Mouse (Mus musculus) lung, adult 10 weeks (tissue): ENCODE measurements around the gene Hist1h2be. TPM values are rescaled to one million over a fixed set of nuclear protein-coding genes. Genes with fewer than 3 reads are reported as not detected.

Experiments used
- polyA plus RNA-seq: library from polyadenylated mRNA; stranded (reverse); fragments of 350-450 nt; fragmentation: Illumina TruSeq; extraction: RNeasy Lipid Tissue Mini Kit (QIAGEN cat#74804); gene quantifications from one replicate; pipeline ENCODE4 v1.2.3, GENCODE M21; 2014; ENCODE audit warnings: low read depth, low replicate concordance; ENCODE audit not compliant: insufficient read depth

The Hist1h2be gene
- 2.7 TPM for polyA plus RNA-seq

DNA sequence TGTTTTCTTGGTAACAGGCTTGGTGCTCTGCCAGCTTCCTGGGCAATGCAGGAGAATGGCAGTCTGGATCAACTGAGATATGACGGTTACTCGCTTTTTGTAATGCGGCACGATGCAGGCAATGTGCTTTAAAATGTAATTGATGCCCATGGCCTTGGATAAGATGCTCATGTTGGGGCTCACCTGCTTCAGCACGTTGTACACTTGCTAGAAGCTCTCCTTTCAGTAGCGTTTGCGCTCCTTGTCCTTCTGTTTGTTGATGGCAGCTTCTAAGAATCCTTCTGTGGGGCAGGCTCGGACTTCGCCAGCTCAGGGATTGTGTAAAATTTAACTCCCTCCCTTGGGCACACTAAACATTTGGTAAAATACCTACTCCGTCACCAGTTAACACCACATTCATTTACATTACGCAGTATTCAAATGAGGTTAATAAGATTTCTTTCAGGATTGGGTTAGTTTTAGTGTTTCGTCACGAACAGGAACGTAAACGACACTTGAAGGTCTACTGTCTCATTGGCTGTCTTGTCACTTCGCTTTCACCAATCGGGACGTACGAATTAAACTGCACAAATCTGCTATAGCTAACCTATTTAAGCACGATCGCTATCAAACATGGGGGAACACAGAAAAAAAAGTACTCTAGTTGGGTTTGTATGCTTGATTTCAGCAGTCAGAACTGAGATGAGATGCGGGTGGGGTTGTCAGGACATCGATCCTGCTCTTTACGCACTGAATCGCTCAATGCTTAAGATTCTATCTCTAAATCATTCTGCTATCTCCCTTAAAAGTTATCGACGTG is at the start of gene Hist1h2be:
TSS of gene Hist1h2be (minus strand) at position 392 of the 799 bp plus-strand sequence.

GRCm38 (mm10) chr13:23622175-23622671 is 1.3 kb upstream of the Hist1h2be start, which contains the start of gene Hist1h1e:
TSS of gene Hist1h1e (minus strand) at chr13:23622558.

DNA sequence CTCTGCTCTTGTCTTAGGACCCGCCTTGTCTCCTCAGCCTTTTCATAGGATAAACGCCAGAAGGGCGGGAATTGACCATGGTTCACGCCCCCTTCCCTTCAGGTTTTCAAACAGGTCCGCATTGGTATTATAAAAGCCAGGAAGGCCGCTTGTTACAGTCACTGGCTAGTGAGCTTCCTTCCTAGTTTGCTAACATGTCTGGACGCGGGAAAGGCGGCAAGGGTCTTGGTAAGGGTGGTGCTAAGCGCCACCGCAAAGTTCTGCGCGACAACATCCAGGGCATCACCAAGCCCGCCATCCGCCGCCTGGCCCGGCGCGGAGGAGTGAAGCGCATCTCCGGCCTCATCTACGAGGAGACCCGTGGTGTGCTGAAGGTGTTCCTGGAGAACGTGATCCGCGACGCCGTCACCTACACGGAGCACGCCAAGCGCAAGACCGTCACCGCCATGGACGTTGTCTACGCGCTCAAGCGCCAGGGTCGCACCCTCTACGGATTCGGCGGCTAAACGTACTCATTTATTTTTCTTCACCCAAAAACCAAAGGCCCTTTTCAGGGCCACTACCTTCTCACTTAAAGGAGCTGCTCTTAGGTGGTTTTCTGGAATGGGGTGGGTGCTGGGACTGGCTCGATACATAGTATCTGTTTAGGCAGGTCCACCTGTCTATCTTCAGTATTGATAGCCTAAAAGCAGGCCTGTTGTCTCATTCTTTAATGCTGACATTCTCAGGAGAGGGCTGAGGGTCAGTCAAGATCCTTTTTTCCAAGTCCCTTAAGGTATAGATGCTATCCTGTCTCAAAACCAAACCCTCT is 39.3 kb downstream of the Hist1h2be start, which contains the start of gene Hist1h4d:
TSS of gene Hist1h4d (plus strand) at position 191 of the 811 bp plus-strand sequence.

GRCm38 (mm10) chr13:23575271-23575851 is 45.6 kb downstream of the Hist1h2be start, which contains the start of gene Hist1h3d:
TSS of gene Hist1h3d (plus strand) at chr13:23575763.

DNA sequence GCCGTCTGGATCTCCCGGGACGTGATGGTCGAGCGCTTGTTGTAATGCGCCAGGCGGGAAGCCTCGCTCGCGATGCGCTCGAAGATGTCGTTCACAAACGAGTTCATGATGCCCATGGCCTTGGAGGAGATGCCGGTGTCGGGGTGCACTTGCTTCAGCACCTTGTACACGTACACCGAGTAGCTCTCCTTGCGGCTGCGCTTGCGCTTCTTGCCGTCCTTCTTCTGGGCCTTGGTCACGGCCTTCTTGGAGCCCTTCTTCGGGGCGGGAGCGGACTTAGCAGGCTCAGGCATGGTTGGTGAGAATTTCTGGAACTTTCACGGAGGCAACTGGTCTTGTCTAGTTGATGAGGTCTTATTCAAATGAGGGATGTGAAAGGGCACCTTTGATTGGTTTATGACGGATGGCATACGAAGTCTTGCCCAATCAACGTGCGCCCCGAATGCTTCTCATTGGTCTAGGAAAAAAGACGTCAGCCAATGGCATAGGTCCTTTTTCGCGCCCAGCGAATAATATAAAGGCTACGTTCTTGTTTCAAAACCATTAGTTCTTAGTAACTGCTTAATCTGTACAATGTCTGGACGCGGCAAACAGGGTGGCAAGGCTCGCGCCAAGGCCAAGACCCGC is 46.9 kb downstream of the Hist1h2be start, which contains the start of the genes Hist1h2bf and Hist1h2ad:
TSS of gene Hist1h2bf (minus strand) at position 299 of the 627 bp plus-strand sequence.
TSS of gene Hist1h2ad (plus strand) at position 484 of the 627 bp plus-strand sequence.

DNA sequence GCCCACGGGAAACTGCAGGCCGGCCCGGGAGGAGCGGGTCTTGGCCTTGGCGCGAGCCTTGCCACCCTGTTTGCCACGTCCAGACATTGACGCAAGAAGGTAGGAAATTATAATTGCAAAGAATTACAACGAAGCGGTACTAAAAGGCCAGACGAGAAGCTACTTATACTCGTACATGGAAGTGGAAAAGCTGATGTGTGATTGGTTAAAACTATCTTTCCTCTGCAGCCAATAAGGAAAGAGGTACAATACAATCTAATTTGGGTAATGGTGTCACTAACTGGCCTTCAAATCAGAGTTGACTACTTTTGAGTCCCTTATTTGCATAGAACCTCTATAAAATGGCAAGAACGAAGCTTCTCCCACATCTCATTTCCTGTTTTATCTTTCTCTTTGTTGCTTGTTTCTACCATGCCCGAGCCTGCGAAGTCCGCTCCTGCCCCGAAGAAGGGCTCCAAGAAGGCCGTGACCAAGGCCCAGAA is 49.9 kb downstream of the Hist1h2be start, which contains the start of the genes Hist1h2ae and Hist1h2bg:
TSS of gene Hist1h2ae (minus strand) at position 199 of the 482 bp plus-strand sequence.
TSS of gene Hist1h2bg (plus strand) at position 375 of the 482 bp plus-strand sequence.

DNA sequence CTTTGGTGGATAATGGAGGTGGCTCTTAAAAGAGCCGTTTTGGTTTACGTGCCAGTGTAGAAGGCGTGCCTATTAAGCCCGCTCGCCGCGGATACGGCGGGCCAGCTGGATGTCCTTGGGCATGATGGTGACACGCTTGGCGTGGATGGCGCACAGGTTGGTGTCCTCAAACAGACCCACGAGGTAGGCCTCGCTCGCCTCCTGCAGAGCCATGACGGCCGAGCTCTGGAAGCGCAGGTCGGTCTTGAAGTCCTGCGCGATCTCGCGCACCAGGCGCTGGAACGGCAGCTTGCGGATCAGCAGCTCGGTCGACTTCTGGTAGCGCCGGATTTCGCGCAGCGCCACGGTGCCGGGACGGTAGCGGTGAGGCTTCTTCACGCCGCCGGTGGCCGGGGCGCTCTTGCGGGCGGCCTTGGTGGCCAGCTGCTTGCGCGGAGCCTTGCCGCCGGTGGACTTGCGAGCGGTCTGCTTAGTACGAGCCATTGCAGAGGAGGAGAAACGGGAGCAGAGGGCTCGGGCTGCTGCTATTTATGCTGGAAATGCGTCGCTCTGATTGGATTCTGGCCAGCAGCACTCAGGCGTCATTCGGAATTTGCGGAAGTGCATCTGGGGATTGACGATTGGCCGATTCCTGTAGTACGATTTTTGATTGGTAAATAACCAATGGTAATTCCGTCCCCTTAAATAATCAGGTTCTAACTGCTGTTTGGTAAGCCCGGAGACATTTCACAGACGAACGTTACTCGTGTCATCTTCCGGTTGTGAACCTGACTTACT is 58.9 kb downstream of the Hist1h2be start, which contains the start of gene Hist1h3e:
TSS of gene Hist1h3e (minus strand) at position 487 of the 777 bp plus-strand sequence.

GRCm38 (mm10) chr13:23552962-23553361 is 68.0 kb downstream of the Hist1h2be start, which contains the start of gene Hist1h1d:
TSS of gene Hist1h1d (plus strand) at chr13:23553262.

GRCm38 (mm10) chr13:23551146-23551834 is 69.6 kb downstream of the Hist1h2be start, which contains the start of gene Hist1h4f:
TSS of gene Hist1h4f (minus strand) at chr13:23551648.

DNA sequence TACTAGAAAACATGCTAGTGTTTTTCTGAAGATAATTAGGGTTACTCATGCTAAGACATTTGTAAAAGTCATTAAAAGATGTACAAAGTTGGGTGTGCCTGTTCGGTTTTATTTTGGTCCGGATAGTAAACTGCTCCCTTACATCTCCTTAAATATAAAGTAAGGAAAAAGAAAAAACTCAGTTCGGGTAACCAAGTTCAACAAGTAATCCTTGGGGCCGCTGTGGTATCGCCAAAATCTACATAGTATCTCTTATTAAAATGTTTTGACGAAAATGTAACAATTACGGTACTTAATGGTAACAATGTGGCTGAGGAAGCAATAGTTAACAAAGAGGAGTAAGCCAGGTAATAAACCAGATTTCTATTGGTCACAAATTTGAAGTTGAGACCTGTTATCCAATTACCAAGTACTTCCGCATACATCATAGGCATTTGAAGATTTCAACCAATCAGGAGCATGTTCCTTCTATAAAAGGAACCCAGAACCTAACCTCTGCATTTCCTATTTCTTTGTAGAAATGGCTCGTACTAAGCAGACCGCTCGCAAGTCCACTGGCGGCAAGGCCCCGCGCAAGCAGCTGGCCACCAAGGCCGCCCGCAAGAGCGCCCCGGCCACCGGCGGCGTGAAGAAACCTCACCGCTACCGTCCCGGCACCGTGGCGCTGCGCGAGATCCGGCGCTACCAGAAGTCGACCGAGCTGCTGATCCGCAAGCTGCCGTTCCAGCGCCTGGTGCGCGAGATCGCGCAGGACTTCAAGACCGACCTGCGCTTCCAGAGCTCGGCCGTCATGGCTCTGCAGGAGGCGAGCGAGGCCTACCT is 76.7 kb downstream of the Hist1h2be start, which contains the start of gene Hist1h3f:
TSS of gene Hist1h3f (plus strand) at position 88 of the 822 bp plus-strand sequence.

DNA sequence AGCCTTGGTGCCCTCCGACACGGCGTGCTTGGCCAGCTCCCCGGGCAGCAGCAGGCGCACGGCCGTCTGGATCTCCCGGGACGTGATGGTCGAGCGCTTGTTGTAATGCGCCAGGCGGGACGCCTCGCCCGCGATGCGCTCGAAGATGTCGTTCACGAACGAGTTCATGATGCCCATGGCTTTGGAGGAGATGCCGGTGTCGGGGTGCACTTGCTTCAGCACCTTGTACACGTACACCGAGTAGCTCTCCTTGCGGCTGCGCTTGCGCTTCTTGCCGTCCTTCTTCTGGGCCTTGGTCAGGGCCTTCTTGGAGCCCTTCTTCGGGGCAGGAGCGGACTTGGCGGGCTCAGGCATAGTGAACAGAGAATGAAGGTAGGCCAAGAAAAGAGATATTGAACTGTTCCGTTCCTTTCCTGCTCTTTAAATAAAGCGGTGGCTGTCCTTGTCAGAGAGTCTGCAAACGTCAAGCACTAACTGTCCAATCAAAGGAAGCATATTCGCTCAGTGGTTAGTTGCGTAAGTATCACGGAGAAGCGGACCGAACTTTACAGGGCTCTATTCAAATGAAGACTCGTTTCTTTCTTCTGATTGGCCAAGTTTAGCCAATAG is 77.8 kb downstream of the Hist1h2be start, which contains the start of gene Hist1h2bh:
TSS of gene Hist1h2bh (minus strand) at position 394 of the 609 bp plus-strand sequence.

GRCm38 (mm10) chr13:23535137-23536075 is 85.5 kb downstream of the Hist1h2be start, which contains the start of gene Hist1h3g:
TSS of gene Hist1h3g (plus strand) at chr13:23535422.

